Mouse (Mus musculus) heart, postnatal 0 days (tissue): Measurements from ENCODE around the gene Myd88. TPM values are rescaled to one million over a fixed set of nuclear protein-coding genes. Genes with fewer than 3 reads are reported as not detected.

ENCODE experiments used
- ATAC-seq: fragments of 200-750 bp; cut with Nextera tagmentation; 2 replicates; pipeline ENCODE4 v1.8.0; 2017; ENCODE audit warnings: low read depth, moderate number of reproducible peaks, moderate library complexity; ENCODE audit not compliant: insufficient read depth
- DNase-seq: peaks from one replicate; pipeline ENCODE4 v3.0.0-alpha.2; 2016; ENCODE audit warnings: low spot score
- H3K27ac ChIP-seq: fragments of 300-500 bp; sonication (generic); 2 replicates; pipeline ENCODE4 v1.5.1; 2014; ENCODE audit warnings: low read depth, mild to moderate bottlenecking
- H3K27me3 ChIP-seq: fragments of 300-500 bp; sonication (generic); 2 replicates; pipeline ENCODE4 v1.6.1; 2014; ENCODE audit warnings: low read length, mixed read lengths; ENCODE audit not compliant: control insufficient read depth, insufficient read depth
- H3K36me3 ChIP-seq: fragments of 300-500 bp; sonication (generic); replicated peaks from 2 replicates; pipeline ENCODE4 v1.6.1; 2014; ENCODE audit warnings: low read length, mixed read lengths; ENCODE audit not compliant: control insufficient read depth, insufficient read depth
- H3K4me1 ChIP-seq: fragments of 300-500 bp; sonication (generic); 2 replicates; pipeline ENCODE4 v1.6.1; 2014; ENCODE audit warnings: antibody characterized with exemption; ENCODE audit not compliant: control insufficient read depth, insufficient read depth
- H3K4me2 ChIP-seq: fragments of 300-500 bp; sonication (generic); 2 replicates; pipeline ENCODE4 v1.6.1; 2014; ENCODE audit warnings: low read depth, mild to moderate bottlenecking, low read length, moderate library complexity
- H3K4me3 ChIP-seq: fragments of 300-500 bp; sonication (generic); 2 replicates; pipeline ENCODE4 v1.5.1; 2014; ENCODE audit warnings: low read depth, low read length
- H3K9ac ChIP-seq: fragments of 300-500 bp; sonication (generic); replicated peaks from 2 replicates; pipeline ENCODE4 v1.6.1; 2014; ENCODE audit warnings: low read depth, low read length, mixed read lengths
- H3K9me3 ChIP-seq: fragments of 300-500 bp; sonication (generic); replicated peaks from 2 replicates; pipeline ENCODE4 v1.6.1; 2016; ENCODE audit warnings: low read length; ENCODE audit not compliant: control insufficient read depth
- CTCF ChIP-seq: IDR thresholded peaks from 2 replicates; pipeline ENCODE4 v1.5.1; 2016; ENCODE audit warnings: antibody characterized with exemption, control low read depth, low read depth
- EP300 ChIP-seq: IDR thresholded peaks from 2 replicates; pipeline ENCODE4 v1.6.1; 2016; ENCODE audit warnings: antibody characterized with exemption, low read depth
- WGBS: fragments of 180-500 bp; shearing (Covaris S2); extraction: QIAGEN DNeasy Blood & Tissue Kit; methylation state at CpG from one replicate; pipeline ENCODE4 v1.1.7; 2014; 5-methylcytosine and 5-hydroxymethylcytosine counted together
- polyA plus RNA-seq: library from polyadenylated mRNA; unstranded; fragments of >200 nt; fragmentation: Nextera tagmentation; extraction: Ambion mirVana; gene quantifications from 2 replicates; pipeline ENCODE4 v1.2.1, GENCODE M21; 2015
- total RNA-seq: library from RNA; depleted of rRNA; stranded (reverse); fragments of >200 nt; gene quantifications from 2 replicates; pipeline ENCODE4 v1.2.3, GENCODE M21; 2014; ENCODE audit warnings: low replicate concordance

Gene Myd88
- total and polyA plus RNA-seq, 2 experiments from 2014 or later = 14.3 to 17.0 TPM

- Histone ChIP-seq H3K9ac (peak within 1 kb of the TSS; percentile 85), H3K27me3 (no peaks in the 10 kb centered on the region), H3K36me3 (no peaks in the 10 kb centered on the region), H3K4me3 (peak within 1 kb of the TSS; percentile 93), H3K9me3 (no peaks in the 10 kb centered on the region), H3K4me2 (peak within 1 kb of the TSS; percentile 92), H3K4me1 (peaks cover 13% of the 10 kb centered on the region), H3K27ac (peak within 1 kb of the TSS; percentile 96)
- DNase-seq (peak; percentile 99), ATAC-seq (peak; percentile 95)
- TF ChIP-seq CTCF (peak; percentile 30), EP300 (peak; percentile 88)
- under 1% methylated on average over 76 of the region's 76 CpGs for WGBS
Observed at GRCm38 (mm10) chr9:119322289-119323259, 18.6 kb downstream of the Myd88 start, which contains the start of gene Oxsr1. Oxsr1 (minus strand) TSS chr9:119322427.

DNA sequence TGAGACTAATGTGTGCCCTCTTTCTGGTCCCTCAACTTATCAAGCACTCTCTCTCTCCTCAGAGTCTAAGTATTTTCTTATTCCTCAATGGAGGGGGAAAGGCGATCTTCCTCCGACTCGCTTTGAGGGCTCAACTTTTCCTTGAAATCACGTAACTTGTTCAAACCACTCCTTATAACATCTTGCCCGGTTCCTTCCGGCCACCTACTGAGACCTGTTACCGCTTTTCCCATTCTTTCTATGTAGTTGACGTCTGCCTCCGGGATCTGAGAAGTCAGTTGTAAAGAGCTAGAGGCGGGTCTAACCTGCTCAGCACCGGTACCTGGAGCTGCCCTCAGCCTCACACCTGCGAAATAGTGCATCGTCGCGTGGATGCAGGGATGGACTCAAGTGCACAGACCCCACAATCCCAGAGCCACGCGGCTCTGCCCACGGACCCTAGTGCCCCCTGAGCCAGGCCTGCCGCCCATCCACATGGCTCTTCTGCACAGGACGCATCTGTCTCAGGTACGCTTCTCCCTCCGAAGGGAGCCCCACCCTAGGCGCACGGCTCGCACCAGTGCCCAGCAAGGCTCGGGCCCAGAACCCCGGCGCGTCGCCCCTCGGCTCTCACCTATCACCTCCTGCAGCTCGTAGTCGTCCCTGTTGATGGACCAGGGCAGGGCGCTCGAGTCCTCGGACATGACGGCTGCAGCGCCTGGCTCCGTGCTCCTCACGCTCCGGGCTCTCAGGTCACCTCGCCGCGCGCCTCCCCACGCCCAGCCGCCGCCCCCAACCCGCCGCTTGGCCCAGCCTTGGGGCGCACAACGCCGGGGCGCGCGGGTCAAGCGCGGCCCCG is 19.6 kb downstream of the Myd88 start:
- Histone ChIP-seq H3K9ac (peak overlapping the region; percentile 85), H3K27ac (peak overlapping the region; percentile 96), H3K27me3 (no peaks in the 10 kb centered on the region), H3K4me2 (peak overlapping the region; percentile 92), H3K4me1 (peaks cover 13% of the 10 kb centered on the region), H3K36me3 (no peaks in the 10 kb centered on the region), H3K9me3 (no peaks in the 10 kb centered on the region), H3K4me3 (peak overlapping the region; percentile 93)
- DNase-seq (peak; percentile 35), ATAC-seq (peak; percentile 4; the same call in 1 of the 2 replicates)
- TF ChIP-seq EP300 = no peak
- no peak for TF ChIP-seq CTCF
- WGBS = under 1% methylated on average over 48 of the region's 59 CpGs

DNA sequence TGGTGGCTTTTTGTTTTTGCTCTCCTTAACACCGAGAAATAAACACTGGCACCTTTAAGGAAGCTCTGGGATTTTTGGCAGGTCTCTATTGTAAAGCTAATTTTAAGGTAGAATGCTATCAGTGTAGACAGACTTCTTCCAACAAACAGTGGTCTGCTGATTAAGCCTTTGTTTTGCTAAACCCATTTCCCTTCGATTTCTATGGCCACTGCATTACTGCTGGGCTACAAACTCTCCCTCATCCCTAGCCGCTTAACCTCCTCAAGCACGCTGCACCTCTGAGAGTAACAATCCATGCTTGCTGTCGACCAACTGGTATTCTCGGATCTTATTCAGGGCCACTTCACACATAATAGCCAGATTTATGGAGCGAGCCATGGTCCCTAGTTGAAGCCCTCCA is 20.3 kb downstream of the Myd88 start:
- H3K4me2 ChIP-seq = peak overlapping the region; percentile 92
- no peaks in the 10 kb centered on the region for H3K27me3 ChIP-seq
- H3K4me1 ChIP-seq = peaks cover 13% of the 10 kb centered on the region
- peak overlapping the region; percentile 93 for H3K4me3 ChIP-seq
- peak overlapping the region; percentile 85 for H3K9ac ChIP-seq
- TF ChIP-seq EP300 = no peak
- no peak for TF ChIP-seq CTCF
- ATAC-seq = no peak
- 9% methylated on average over 7 of the region's 7 CpGs for WGBS
- DNase-seq = no peak
- no peaks in the 10 kb centered on the region for H3K36me3 ChIP-seq
- no peaks in the 10 kb centered on the region for H3K9me3 ChIP-seq
- no peak overlapping the region for H3K27ac ChIP-seq

DNA sequence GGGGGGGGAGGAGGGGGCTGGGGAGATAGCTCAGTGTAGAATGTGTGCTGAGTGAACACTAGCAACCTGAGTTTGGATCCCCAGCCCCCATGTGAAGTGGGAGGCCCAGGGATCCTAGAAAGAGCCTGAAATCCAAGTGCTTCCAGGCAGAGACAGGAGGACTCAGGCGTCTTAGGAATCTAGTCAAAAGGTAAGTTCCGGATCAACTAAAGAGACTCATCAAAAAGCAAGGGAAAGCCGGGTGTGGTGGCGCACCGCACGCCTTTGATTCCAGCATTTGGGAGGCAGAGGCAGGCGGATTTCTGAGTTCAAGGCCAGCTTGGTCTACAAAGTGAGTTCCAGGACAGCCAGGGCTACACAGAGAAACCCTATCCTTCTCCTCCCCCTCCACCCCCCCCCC is 20.8 kb downstream of the Myd88 start:
- Histone ChIP-seq H3K4me2 (no peak overlapping the region), H3K27ac (no peak overlapping the region), H3K4me1 (peaks cover 13% of the 10 kb centered on the region), H3K27me3 (no peaks in the 10 kb centered on the region), H3K36me3 (no peaks in the 10 kb centered on the region), H3K9ac (no peak overlapping the region), H3K4me3 (no peak overlapping the region), H3K9me3 (no peaks in the 10 kb centered on the region)
- 83% methylated on average over 7 of the region's 7 CpGs for WGBS
- DNase-seq (no peak), ATAC-seq (no peak)
- TF ChIP-seq CTCF = no peak
- no peak for TF ChIP-seq EP300

GRCm38 (mm10) chr9:119318891-119319290 is 22.3 kb downstream of the Myd88 start:
- no peak overlapping the region for H3K9ac ChIP-seq
- H3K4me3 ChIP-seq = no peak overlapping the region
- WGBS = 58% methylated on average over 1 of the region's 1 CpGs
- TF ChIP-seq EP300 (no peak), CTCF (no peak)
- no peak for DNase-seq
- no peak overlapping the region for H3K4me2 ChIP-seq
- no peaks in the 10 kb centered on the region for H3K27me3 ChIP-seq
- no peak for ATAC-seq
- no peaks in the 10 kb centered on the region for H3K9me3 ChIP-seq
- no peak overlapping the region for H3K27ac ChIP-seq
- no peaks in the 10 kb centered on the region for H3K36me3 ChIP-seq
- peaks cover 13% of the 10 kb centered on the region for H3K4me1 ChIP-seq
